Mouse (Mus musculus): ENCODE results near the gene H2-M10.1. TPM values are rescaled to one million over a fixed set of nuclear protein-coding genes. Genes with fewer than 3 reads are reported as not detected.
"Not testable (repeated sequence)": the region's sequence is repeated elsewhere in the genome, so short reads cannot be mapped to it uniquely, and the experiment has no call there.

Gene H2-M10.1
- not detected in 2 replicates for polyA plus RNA-seq (2012; rRNA removed)

DNA sequence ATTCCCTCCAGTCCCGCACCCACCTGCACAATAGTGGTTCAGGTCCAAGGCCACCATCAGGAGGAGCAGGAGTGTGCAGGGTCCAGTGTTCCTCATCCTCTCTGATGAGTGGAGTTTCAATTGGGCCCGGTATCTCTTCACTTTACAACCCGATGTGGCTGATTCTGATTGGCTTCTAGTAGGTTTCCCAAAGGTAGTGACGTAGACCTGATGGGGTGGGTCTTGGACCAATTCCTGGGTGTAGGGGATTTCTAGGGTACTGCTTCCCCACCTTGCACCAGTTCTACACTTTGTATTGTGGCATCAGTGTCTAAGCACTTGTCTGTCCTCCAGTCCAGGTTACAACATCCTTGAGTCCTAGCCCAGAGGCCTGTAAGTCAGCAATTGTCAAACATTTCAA lies at the start of gene H2-M10.1:
H2-M10.1 (minus strand) TSS at position 101 of the 400 bp plus-strand sequence.
- TF ChIP-seq POLR2A (IDR thresholded peaks at IDR 0.05; ENCODE audit: borderline replicate concordance, extremely low read depth, insufficient read depth, insufficient read length, poor library complexity, severe bottlenecking) (no peak), CTCF (IDR thresholded peaks at IDR 0.05; ENCODE audit: borderline replicate concordance, extremely low read depth, insufficient read depth, insufficient read length) (no peak)
- no peak for DNase-seq (ENCODE audit: low read depth)

DNA sequence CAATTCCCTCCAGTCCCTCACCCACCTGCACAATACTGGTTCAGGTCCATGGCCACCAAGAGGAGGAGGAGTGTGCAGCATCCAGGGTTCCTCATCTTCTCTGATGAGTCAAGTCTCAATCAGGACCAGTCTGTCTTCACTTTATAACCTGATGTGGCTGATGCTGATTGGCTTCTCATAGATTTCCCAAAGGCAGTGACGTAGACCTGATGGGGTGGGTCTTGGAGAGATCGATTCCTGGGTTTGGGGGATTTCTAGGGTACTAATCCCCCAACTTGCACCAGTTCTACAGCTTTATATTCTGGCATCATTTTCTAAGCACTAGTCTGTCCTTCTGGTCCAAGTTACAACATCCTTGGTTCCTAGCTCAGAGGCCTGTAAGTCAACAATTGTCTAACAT lies 42.4 kb upstream of the H2-M10.1 start, which contains the start of gene H2-M10.3:
H2-M10.3 (minus strand) TSS at position 101 of the 400 bp plus-strand sequence.
- not testable (repeated sequence) for DNase-seq (ENCODE audit: low read depth)

DNA sequence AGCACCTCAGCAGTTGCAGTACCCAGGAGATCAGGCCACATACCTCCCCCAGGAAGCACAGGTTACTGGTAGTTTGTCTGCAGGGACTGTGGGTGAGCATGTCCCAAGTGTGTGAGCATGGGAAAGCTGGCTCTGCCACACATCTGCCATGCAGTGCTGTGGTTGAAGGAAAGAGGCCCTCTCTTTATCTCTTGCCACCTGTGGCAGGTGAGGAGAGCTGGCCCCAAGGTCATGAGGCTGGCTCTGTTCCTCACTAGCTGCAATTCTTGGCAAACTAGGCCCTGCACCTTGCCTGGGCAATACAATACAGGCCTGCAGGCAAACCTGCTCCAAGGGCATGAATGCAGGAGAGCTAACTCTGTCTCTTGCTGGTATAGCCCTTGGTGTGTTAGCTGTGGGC lies 36.4 kb upstream of the H2-M10.1 start:
- not testable (repeated sequence) for DNase-seq (ENCODE audit: low read depth)

DNA sequence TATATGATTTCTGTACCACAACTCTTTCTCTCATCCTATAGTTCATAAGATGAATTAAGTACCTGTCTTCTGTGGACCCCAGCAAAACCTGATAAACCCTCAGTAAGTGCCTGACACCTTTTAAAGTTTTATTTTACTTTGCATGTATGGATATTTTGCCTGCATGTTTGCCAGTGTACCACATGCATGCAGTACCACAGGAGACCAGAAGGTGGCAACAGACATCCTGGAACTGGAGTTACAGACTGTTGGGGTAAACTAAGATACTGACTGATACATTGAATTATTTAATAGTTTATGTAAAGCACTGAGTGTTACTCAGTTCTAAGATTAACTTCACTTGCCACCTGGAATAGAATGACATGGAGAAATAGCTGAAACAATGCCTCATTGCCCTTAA lies 31.6 kb upstream of the H2-M10.1 start:
- DNase-seq (ENCODE audit: low read depth) = peak; percentile 30

DNA sequence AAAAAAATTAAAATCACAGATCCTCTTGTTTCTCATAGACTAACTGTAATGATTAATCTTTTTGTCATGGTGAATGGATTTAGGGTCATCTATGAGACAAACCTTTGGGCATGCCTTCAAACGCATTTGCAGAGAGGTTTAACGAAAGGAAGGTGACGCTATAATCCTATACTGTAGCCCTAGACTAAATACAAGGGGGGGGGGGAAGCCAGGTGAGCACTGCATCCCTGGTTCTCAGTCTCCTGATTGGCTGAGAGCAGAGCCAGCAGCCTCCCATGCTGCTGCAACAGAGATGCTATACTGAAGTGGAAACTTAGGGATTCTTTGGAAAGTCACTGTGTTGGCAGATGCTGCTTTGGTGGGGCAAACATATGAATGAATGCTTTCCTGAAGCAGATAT lies 29.8 kb upstream of the H2-M10.1 start:
- TF ChIP-seq CTCF (IDR thresholded peaks at IDR 0.05; ENCODE audit: borderline replicate concordance, extremely low read depth, insufficient read depth, insufficient read length) = no peak
- TF ChIP-seq POLR2A (IDR thresholded peaks at IDR 0.05; ENCODE audit: borderline replicate concordance, extremely low read depth, insufficient read depth, insufficient read length, poor library complexity, severe bottlenecking) = no peak

More for the DNA sequence above, 31.6 kb upstream of the H2-M10.1 start:
- peak; percentile 56; the same call in 1 of the 2 replicates for TF ChIP-seq CTCF (IDR thresholded peaks at IDR 0.05; ENCODE audit: borderline replicate concordance, extremely low read depth, insufficient read depth, insufficient read length)

DNA sequence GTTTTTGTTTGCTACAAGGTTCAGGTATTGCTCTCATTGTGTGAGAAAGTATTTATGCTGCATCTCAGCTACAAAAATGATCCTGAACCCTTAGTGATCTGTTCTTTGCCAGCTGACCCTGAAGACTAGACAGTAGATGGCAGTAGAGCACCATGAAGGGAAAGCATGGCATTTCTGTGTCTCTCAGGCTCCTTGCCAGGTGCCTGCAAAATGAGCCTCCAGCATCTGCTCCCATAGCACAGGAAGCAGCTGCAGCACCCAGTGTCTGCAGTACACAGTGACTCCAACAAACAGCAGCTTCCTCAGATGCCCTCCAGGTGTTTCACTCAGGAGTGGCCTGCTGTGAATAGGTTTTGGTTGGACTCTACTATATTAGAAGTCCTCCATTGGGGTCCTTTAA lies 29.4 kb upstream of the H2-M10.1 start:
- DNase-seq (ENCODE audit: low read depth) = peak; percentile 86
- peak; percentile 62; the same call in 1 of the 2 replicates for TF ChIP-seq CTCF (IDR thresholded peaks at IDR 0.05; ENCODE audit: borderline replicate concordance, extremely low read depth, insufficient read depth, insufficient read length)

More for the DNA sequence above, 29.8 kb upstream of the H2-M10.1 start:
- no peak for DNase-seq (ENCODE audit: low read depth)

DNA sequence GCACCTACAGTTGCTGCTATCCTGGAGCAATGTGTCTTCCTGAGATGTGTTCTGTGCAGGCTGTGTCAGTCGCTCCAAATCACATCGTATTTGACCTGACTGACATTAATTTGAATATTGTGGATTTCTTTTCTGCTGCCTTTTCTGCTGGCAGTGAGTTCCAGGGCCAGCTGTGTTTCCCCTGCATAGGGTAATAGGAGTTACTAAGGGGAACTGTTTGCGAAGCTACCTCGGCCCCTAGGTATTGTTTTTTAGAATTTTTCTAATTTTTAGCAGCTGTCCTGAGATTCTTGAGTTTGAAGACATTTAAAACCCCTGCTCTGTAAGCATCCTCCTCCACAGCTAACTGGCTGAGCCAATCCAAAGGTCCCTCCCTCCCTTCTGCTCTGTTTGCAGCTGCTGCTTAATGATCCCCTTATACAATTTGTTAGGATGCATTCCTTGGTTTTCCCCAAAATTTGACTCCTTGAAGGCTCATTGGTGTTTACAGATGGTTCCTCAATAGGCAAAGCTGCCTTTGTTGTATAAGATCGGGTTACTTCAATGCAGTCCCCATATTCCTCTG lies 10.2 kb downstream of the H2-M10.1 start:
- DNase-seq (ENCODE audit: low read depth) = no peak
- TF ChIP-seq POLR2A (IDR thresholded peaks at IDR 0.05; ENCODE audit: borderline replicate concordance, extremely low read depth, insufficient read depth, insufficient read length, poor library complexity, severe bottlenecking) (no peak), CTCF (IDR thresholded peaks at IDR 0.05; ENCODE audit: borderline replicate concordance, extremely low read depth, insufficient read depth, insufficient read length) (no peak)

DNA sequence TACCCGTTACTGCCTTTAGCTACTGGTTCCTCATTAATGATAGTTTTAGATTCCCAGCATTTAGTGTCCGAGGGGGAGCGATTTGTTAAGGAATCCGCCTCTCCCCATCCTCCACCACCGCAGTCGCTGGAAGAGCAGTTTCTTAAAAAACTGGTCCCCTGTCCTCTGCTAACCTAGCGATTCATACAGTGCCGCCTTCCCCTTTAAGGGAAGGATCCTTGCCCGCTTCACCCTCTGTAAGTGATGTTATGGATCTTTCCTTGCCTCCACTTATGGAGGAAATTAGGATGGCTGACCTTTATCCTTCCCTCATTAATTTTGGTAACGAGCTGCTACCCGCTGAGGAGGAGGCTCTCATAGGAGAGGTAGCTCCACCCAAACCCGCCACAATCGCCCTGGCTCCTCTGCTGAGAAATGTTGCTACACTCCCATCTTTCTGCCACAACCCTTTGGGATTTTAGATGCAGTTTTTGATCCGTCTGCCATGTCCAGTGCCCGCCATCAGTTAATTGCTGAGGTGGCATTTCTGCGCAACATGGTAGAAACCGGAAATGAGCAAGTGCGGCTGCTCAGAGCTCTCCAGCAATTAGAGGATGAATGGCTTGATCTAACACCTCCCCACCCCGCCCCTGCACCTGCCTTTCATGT lies 10.8 kb downstream of the H2-M10.1 start:
- peak; percentile 91 for DNase-seq (ENCODE audit: low read depth)
- TF ChIP-seq CTCF (IDR thresholded peaks at IDR 0.05; ENCODE audit: borderline replicate concordance, extremely low read depth, insufficient read depth, insufficient read length) (no peak), POLR2A (IDR thresholded peaks at IDR 0.05; ENCODE audit: borderline replicate concordance, extremely low read depth, insufficient read depth, insufficient read length, poor library complexity, severe bottlenecking) (no peak)

DNA sequence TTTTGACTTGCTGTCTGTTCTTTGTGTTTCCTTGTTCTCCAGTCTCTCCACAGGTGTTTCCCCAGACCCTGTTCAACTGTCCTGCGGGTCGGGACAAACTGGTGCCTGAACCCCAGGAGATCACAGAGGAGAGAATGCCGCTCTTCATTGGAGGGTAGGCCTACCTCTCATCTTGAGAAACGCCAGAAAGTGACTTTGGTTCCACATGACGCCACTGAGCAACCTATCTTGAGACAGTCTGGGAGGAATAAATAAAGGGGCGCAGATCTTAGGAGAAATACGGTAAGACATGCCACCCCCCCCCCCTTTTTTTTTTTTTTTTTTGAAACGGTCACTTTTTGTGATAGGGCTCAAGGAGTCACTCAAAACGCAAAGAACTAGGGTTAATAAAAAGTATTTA lies 11.4 kb downstream of the H2-M10.1 start:
- DNase-seq (ENCODE audit: low read depth) = peak; percentile 67
- no peak for TF ChIP-seq CTCF (IDR thresholded peaks at IDR 0.05; ENCODE audit: borderline replicate concordance, extremely low read depth, insufficient read depth, insufficient read length)
- no peak for TF ChIP-seq POLR2A (IDR thresholded peaks at IDR 0.05; ENCODE audit: borderline replicate concordance, extremely low read depth, insufficient read depth, insufficient read length, poor library complexity, severe bottlenecking)

DNA sequence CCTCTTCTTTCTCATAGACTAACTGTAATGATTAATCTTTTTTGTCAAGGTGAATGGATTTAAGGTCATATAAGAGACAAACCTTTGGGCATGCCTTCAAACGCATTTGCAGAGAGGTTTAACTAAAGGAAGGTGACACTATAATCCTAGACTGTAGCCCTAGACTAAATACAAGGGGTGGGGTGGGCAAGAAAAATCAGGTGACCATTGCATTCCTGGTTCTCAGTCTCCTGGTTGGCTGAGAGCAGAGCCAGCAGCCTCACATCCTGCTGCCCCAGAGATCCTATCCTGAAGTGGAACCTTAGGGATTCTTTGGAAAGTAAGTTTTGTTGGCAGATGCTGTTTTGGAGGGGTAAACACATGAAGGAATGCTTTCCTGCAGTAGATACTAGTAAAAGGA lies 16.7 kb downstream of the H2-M10.1 start:
- no peak for TF ChIP-seq POLR2A (IDR thresholded peaks at IDR 0.05; ENCODE audit: borderline replicate concordance, extremely low read depth, insufficient read depth, insufficient read length, poor library complexity, severe bottlenecking)
- TF ChIP-seq CTCF (IDR thresholded peaks at IDR 0.05; ENCODE audit: borderline replicate concordance, extremely low read depth, insufficient read depth, insufficient read length) = no peak
- no peak for DNase-seq (ENCODE audit: low read depth)

DNA sequence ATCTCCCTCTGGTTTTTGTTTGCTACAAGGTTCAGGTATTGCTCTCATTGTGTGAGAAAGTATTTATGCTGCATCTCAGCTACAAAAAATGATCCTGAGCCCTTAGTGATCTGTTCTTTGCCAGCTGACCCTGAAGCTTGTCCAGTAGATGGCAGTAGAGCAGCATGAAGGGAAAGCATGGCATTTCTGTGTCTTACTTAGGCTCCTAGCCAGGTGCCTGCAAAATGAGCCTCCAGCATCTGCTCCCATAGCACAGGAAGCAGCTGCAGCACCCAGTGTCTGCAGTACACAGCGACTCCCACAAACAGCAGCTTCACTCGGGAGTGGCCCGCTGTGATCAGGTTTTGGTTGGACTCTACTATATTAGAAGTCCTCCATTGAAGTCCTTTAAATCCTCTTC lies 17.1 kb downstream of the H2-M10.1 start:
- DNase-seq (ENCODE audit: low read depth) = peak; percentile 93
- peak; percentile 64; the same call in 1 of the 2 replicates for TF ChIP-seq CTCF (IDR thresholded peaks at IDR 0.05; ENCODE audit: borderline replicate concordance, extremely low read depth, insufficient read depth, insufficient read length)

DNA sequence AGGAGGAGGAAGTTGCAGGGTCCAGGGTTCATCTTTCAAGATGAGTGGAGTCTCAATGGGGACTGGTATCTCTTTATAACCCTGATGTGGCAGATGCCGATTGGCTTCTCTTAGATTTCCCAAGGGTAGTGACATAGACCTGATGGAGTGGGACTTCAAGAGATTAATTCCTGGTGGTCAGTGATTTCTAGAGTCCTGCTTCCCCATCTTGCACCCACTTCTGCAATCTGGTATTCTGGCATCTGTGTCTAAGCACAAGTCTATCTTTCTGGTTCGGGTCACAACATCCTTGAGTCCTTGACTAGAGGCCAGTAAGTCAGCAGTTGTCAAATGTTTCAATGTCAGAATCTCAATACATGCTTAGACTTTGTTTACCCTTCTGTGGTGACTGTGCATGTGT lies 39.6 kb downstream of the H2-M10.1 start, which contains the start of gene H2-M10.2:
H2-M10.2 (minus strand) TSS at position 101 of the 400 bp plus-strand sequence.
- no peak for DNase-seq (ENCODE audit: low read depth)
- TF ChIP-seq CTCF (IDR thresholded peaks at IDR 0.05; ENCODE audit: borderline replicate concordance, extremely low read depth, insufficient read depth, insufficient read length) (no peak), POLR2A (IDR thresholded peaks at IDR 0.05; ENCODE audit: borderline replicate concordance, extremely low read depth, insufficient read depth, insufficient read length, poor library complexity, severe bottlenecking) (no peak)

Measured in brain, embryonic 14.5 days (tissue).